Mouse (Mus musculus) spleen, adult 12 weeks (tissue): ENCODE results near the gene Zfp69.

Experiments
- DNase-seq: peaks from one replicate; pipeline ENCODE4 v3.0.0; 2022; ENCODE audit warnings: low spot score

Zfp69 gene

DNA sequence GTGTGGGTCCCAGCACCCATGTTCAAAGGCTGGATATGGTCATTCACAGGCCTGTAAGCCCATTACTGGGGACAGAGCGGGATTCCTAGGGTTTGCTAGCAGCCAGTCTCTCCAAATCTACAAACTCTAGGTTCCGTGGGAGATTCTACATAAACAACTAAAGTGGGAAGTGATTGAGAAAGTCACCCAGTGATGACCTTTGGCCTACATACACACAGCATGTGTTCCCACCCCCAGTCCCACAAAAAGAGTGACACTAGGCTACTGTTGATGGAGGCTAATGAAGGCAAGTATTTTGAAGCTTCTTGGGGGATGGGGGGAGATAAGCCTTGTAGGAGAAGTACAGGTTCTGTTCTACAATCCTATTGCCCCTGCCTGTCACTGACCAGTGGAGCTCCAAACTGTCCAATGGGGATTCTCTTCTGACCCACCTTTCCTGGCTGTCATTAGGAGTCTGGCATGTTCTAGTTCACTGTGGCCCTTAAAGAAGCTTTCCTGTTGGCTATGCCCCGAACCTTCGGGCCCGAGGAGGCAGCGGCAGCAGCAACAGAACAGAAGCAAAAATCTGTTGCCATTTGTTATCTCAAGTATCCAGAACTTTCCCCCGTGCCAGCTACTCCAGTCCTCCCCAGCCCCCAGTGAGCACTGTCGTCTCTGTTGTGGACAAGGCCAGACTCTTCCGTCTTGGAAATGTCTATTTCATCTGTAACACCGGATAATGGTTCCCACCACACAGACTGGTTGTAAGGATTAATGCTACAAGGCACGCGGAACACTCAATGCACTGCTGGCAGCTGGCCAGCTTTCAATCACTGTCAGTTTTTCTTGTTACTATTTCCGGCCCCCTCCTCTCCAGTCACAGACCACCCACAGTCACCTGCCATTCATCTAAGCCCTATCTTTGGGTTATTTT lies 66.0 kb downstream of the Zfp69 start:
- DNase-seq: no peak

DNA sequence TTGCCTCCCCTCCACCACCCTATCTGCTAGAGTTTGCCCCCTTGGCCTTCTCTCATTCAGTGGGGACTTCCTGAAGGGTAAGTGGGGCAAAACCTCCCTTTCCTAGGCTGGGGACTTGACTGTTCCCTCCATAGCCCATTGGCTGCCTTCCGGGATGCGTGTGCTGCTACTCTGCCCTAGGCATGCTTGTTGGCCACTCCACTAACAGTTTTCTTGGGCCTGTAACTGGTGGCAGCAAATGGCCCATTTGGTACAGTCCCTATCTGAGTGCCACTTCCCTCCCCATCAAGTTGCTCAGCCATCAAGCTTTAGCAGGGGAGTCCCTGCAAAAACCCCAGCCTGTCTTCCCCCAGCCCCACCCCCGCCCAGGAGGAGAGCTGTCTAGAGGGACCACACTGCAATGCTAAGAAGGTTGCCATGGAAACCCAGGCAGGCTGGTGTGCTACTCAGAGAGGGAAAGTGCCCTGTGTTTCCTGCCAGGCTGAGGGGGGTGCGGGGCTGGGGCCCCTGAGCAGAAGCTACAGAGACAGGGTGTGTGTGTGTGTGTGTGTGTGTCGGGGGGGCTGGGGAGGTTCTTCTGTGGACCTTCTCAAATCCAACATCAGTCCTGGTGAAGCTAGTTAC lies 69.4 kb downstream of the Zfp69 start:
- no peak for DNase-seq

DNA sequence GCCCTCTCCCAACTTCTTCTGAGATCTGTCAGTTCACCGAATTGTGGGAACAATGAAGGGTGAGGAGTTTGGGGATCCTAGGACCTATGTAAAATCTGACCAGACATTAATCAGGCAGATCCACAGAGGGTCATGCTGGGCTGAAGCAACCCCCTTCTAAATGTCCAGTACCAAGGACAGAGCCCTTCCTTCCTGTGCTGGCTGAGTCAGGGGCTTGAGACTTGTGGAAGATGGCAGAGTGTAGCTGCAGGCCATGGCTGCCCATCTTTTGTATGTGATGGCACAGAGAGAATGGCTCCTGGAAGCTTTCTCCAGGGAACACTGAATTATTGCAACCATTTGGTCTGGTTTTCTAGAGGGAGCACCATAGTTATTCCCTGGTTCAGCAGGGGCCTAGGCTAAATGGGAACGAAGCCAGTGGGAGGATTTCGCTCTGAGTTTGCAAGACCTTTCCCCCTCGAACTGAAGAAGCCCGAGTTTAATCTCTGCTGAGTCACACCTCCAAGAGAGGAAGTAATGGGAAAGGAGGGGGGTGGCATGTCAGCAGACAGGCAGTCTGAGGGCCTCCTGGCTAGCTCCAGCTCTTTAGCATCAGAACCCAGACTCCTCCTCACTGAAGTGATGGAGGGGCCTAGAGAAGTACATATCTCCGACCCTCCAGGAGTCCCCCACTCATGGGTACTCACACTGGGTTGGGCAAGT lies 70.6 kb downstream of the Zfp69 start:
- DNase-seq: no peak
